Mouse (Mus musculus) embryonic facial prominence, embryonic 15.5 days (tissue): Measurements from ENCODE around the gene Eef1akmt3. TPM values are rescaled to one million over a fixed set of nuclear protein-coding genes. Genes with fewer than 3 reads are reported as not detected.

Experiments used
- microRNA counts: library from miRNA; unstranded; fragments of <30 nt; microRNA quantifications from one replicate; lab custom pipeline; 2016
- microRNA-seq: library from miRNA; unstranded; fragments of <30 nt; microRNA quantifications from one replicate; pipeline ENCODE4, GENCODE M21; 2016; ENCODE audit warnings: borderline number of aligned reads
- polyA plus RNA-seq: library from polyadenylated mRNA; unstranded; fragments of >200 nt; fragmentation: Nextera tagmentation; extraction: Ambion mirVana; gene quantifications from 2 replicates; pipeline ENCODE4 v1.2.1, GENCODE M21; 2015

The Eef1akmt3 gene
- polyA plus RNA-seq, 1 experiment from 2014 or later: 1.3 TPM

MicroRNAs encoded within 50 kb of the gene (microRNA counts, 519-probe panel; counts per million panel counts)
- microRNA mmu-miR-26a (lab: Ali Mortazavi, UCI) (2,558 counts per million, percentile 59 among the panel's probes with 10 or more counts), microRNA mmu-miR-546 (lab: Ali Mortazavi, UCI) (not detected)

Small RNAs within 50 kb of the gene (microRNA-seq; reads per million reads assigned to microRNA genes)
- gene Mir26a-2 (41.6 reads per million, percentile 43 among the genes with 10 or more reads in this experiment), gene Mir546 (not detected)

Other genes starting within 250 kb of the Eef1akmt3 start
- gene Atp23, start 140.2 kb downstream of the Eef1akmt3 start, polyA plus RNA-seq: 16.0 and 16.5 TPM in 2 replicates
- gene Ctdsp2, start 62.8 kb downstream of the Eef1akmt3 start, polyA plus RNA-seq: 92.5 and 93.9 TPM in 2 replicates
- 1.6 and 1.8 TPM in 2 replicates for gene Avil, start 40.8 kb downstream of the Eef1akmt3 start, polyA plus RNA-seq
- gene Tsfm, start 10.7 kb downstream of the Eef1akmt3 start, polyA plus RNA-seq: 68.8 and 75.4 TPM in 2 replicates
- gene Mettl1, start 99 bp downstream of the Eef1akmt3 start, polyA plus RNA-seq: 55.2 and 61.7 TPM in 2 replicates
- 0.13 and 0.41 TPM in 2 replicates for gene Cyp27b1, start 6.7 kb upstream of the Eef1akmt3 start, polyA plus RNA-seq
- gene March9, start 18.7 kb upstream of the Eef1akmt3 start, polyA plus RNA-seq: 1.8 and 2.4 TPM in 2 replicates
- gene Cdk4, start 22.0 kb upstream of the Eef1akmt3 start, polyA plus RNA-seq: 1,372 and 1,398 TPM in 2 replicates
- gene Tspan31, start 28.8 kb upstream of the Eef1akmt3 start, polyA plus RNA-seq: 175 and 177 TPM in 2 replicates
- gene Agap2, start 33.8 kb upstream of the Eef1akmt3 start, polyA plus RNA-seq: 0.45 and 0.49 TPM in 2 replicates
- gene Os9, start 79.6 kb upstream of the Eef1akmt3 start, polyA plus RNA-seq: 101 TPM in 2 replicates
- 11.0 and 12.7 TPM in 2 replicates for gene B4galnt1, start 123.7 kb upstream of the Eef1akmt3 start, polyA plus RNA-seq
- 1.6 and 1.9 TPM in 2 replicates for gene Slc26a10, start 139.1 kb upstream of the Eef1akmt3 start, polyA plus RNA-seq
- gene Arhgef25, start 148.6 kb upstream of the Eef1akmt3 start, polyA plus RNA-seq: 116 TPM in 2 replicates
- 152 and 179 TPM in 2 replicates for gene Dtx3, start 154.2 kb upstream of the Eef1akmt3 start, polyA plus RNA-seq
- 31.0 and 31.3 TPM in 2 replicates for gene Pip4k2c, start 170.1 kb upstream of the Eef1akmt3 start, polyA plus RNA-seq
- gene Kif5a, start 221.8 kb upstream of the Eef1akmt3 start, polyA plus RNA-seq: 6.9 and 7.6 TPM in 2 replicates
- gene Dctn2, start 224.9 kb upstream of the Eef1akmt3 start, polyA plus RNA-seq: 206 and 212 TPM in 2 replicates
- 19.6 and 20.8 TPM in 2 replicates for gene Mbd6, start 247.5 kb upstream of the Eef1akmt3 start, polyA plus RNA-seq